Mouse (Mus musculus) liver, embryonic 14.5 days (tissue): ENCODE measurements around the gene Tgfbr3l. TPM values are rescaled to one million over a fixed set of nuclear protein-coding genes. Genes with fewer than 3 reads are reported as not detected.
A peak's percentile ranks its signal among the peaks of the same experiment; 100 is the strongest.

Experiments
- ATAC-seq: fragments of 200-750 bp; cut with Nextera tagmentation; 2 replicates; pipeline ENCODE4 v1.8.0; 2017; ENCODE audit warnings: moderate number of reproducible peaks, mild to moderate bottlenecking, moderate library complexity; ENCODE audit not compliant: insufficient read depth
- DNase-seq, 3 experiments: peaks; one replicate each; pipeline ENCODE4 v3.0.0-alpha.2; 2012 to 2013; ENCODE audit warnings: low read depth in 3 of 3, low spot score in 3 of 3
- H3K27ac ChIP-seq: fragments of 300-500 bp; sonication (generic); 2 replicates; pipeline ENCODE4 v1.5.1; 2014; ENCODE audit warnings: moderate library complexity, mild to moderate bottlenecking, control low read depth, inconsistent platforms
- H3K27me3 ChIP-seq: fragments of 300-500 bp; sonication (generic); 2 replicates; pipeline ENCODE4 v1.6.1; 2014; ENCODE audit warnings: mild to moderate bottlenecking, low read length, moderate library complexity; ENCODE audit not compliant: control insufficient read depth, insufficient read depth
- H3K36me3 ChIP-seq: fragments of 300-500 bp; sonication (generic); replicated peaks from 2 replicates; pipeline ENCODE4 v1.6.1; 2014; ENCODE audit warnings: low read depth; ENCODE audit not compliant: control insufficient read depth, insufficient read depth
- H3K4me1 ChIP-seq, 2 experiments: fragments of 200-500 bp in 1 of 2; fragments of 300-500 bp in 1 of 2; sonication (generic) in 1 of 2; replicated peaks; 2 replicates each; pipeline ENCODE4 v1.6.1; 2012 to 2014; ENCODE audit warnings: antibody characterized with exemption in 1 of 2, inconsistent platforms in 1 of 2, low read length in 1 of 2; ENCODE audit not compliant: control insufficient read depth in 2 of 2, insufficient read depth in 2 of 2
- H3K4me2 ChIP-seq: fragments of 300-500 bp; sonication (generic); 2 replicates; pipeline ENCODE4 v1.6.1; 2014; ENCODE audit warnings: low read depth, mild to moderate bottlenecking, control low read depth, moderate library complexity
- H3K4me3 ChIP-seq, 2 experiments: fragments of 200-500 bp in 1 of 2; fragments of 300-500 bp in 1 of 2; sonication (generic) in 1 of 2; 2 replicates each; pipeline ENCODE4 v1.5.1; 2012 to 2014; ENCODE audit warnings: low read depth in 2 of 2, low read length in 2 of 2, mild to moderate bottlenecking in 2 of 2, control low read depth in 1 of 2, inconsistent platforms in 1 of 2, moderate library complexity in 1 of 2; ENCODE audit not compliant: insufficient read depth in 1 of 2
- H3K9ac ChIP-seq: fragments of 300-500 bp; sonication (generic); replicated peaks from 2 replicates; pipeline ENCODE4 v1.6.1; 2014; ENCODE audit warnings: mild to moderate bottlenecking, control low read depth, moderate library complexity
- H3K9me3 ChIP-seq: fragments of 300-500 bp; sonication (generic); 2 replicates; pipeline ENCODE4 v1.6.1; 2016; ENCODE audit warnings: low read length, mixed read lengths; ENCODE audit not compliant: control insufficient read depth
- CTCF ChIP-seq: IDR thresholded peaks from 2 replicates; pipeline ENCODE4 v1.5.1; 2016; ENCODE audit warnings: antibody characterized with exemption, low read depth, control low read depth
- EP300 ChIP-seq: IDR thresholded peaks from 2 replicates; pipeline ENCODE4 v1.6.1; 2016; ENCODE audit warnings: antibody characterized with exemption, low read depth
- WGBS: fragments of 180-500 bp; shearing (Covaris S2); extraction: QIAGEN DNeasy Blood & Tissue Kit; methylation state at CpG from one replicate; pipeline ENCODE4 v1.1.7; 2014; ENCODE audit not compliant: insufficient replicate concordance; 5-methylcytosine and 5-hydroxymethylcytosine counted together
- polyA plus RNA-seq, 2 experiments: library from polyadenylated mRNA; depleted of rRNA in 1 of 2; stranded (reverse) in 1 of 2; unstranded in 1 of 2; fragments of >200 nt; fragmentation: Nextera tagmentation in 1 of 2; extraction: Ambion mirVana in 1 of 2; gene quantifications; 2 replicates each; pipeline versions ENCODE4 v1.2.1 to v1.2.3; 2012 to 2014

The Tgfbr3l gene
- polyA plus RNA-seq, 2 experiments = 0.30 to 5.2 TPM

DNA sequence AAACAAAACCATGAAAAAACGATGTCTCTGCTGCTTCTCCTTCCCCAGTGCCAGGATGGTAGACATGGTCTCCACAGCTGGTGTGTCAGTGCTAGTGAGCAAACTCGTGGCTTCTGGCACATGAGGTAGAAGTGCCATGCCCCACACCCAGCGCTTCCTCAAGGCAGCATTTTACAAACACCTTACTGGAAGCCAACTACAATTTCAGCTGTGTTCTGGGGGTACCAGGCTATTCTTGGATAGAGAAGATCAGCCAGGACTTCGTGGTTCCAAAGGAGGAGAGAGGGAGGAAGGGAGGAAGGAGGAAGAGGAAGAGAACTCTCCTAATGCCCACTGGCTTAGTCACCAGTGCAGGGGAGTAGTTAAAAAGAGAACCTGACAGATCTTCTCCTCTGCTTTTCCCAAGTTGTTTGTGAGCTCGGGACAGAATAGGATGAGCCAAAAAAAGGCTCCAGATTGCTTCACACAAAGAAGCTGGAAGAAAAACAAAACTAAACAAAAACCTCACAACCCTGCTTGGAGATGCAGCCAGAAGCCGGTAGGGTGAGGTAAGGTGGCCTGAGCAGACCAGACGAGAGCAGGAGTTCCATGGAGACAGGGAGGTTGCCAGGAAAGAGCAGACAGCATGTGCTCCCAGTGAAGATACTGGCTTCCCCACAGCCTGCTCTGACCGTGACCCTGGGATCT is 15.2 kb downstream of the Tgfbr3l start:
- Histone ChIP-seq H3K36me3 (peaks cover 49% of the 10 kb centered on the region), H3K4me3 (no peak overlapping the region), H3K4me2 (no peak overlapping the region), H3K9me3 (no peaks in the 10 kb centered on the region), H3K4me1 (peaks cover 3 to 4% of the 10 kb centered on the region in 2 experiments), H3K27me3 (no peaks in the 10 kb centered on the region), H3K9ac (no peak overlapping the region), H3K27ac (no peak overlapping the region)
- ATAC-seq (no peak), DNase-seq (no peak)
- WGBS = 65% methylated on average over 8 of the region's 8 CpGs
- TF ChIP-seq CTCF = no peak
- TF ChIP-seq EP300 = no peak

DNA sequence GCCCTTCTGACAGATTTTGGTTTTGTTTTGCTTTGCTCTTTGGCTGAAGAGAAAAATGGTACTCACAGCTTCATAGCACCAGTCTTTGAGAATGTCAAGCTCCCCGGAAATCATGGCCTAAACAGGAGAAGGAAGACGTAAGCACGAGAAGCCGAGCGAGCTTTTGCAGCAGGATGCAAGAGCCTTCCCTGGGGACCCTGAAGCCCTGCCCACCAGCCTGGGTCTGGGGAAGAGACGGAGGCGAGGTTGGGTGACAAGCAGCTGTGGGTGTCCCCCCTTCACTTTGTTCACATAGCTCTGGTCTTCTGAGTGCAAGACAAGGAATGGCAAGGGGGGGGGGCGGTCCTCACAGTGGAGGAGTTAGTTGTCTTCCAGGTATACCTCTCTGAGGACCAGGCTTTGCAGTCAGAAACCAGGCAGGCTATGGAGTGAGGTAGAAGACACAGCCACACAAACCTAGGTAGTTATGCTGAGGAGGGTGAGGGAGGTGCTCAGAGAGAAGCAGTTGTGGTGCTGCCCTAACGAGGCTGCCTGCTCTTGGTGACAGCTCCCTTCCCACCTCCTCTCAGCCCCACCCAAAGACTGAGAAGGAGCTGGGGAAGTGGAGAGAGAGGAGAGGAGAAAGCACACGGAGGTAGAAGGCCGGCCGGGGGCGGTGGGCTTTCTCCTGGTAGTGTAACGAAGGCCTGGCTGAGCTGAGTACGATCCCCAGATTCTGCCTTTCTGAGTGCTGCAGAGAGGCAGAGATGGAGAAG is 17.3 kb downstream of the Tgfbr3l start:
- no peaks in the 10 kb centered on the region for H3K9me3 ChIP-seq
- WGBS = 80% methylated on average over 15 of the region's 15 CpGs
- H3K9ac ChIP-seq = no peak overlapping the region
- no peaks in the 10 kb centered on the region for H3K27me3 ChIP-seq
- no peak overlapping the region for H3K4me3 ChIP-seq
- no peak for DNase-seq
- peaks cover 50% of the 10 kb centered on the region for H3K36me3 ChIP-seq
- H3K4me1 ChIP-seq = no peaks in the 10 kb centered on the region
- no peak for TF ChIP-seq CTCF
- no peak for TF ChIP-seq EP300
- ATAC-seq = no peak
- H3K4me2 ChIP-seq = no peak overlapping the region
- no peak overlapping the region for H3K27ac ChIP-seq

DNA sequence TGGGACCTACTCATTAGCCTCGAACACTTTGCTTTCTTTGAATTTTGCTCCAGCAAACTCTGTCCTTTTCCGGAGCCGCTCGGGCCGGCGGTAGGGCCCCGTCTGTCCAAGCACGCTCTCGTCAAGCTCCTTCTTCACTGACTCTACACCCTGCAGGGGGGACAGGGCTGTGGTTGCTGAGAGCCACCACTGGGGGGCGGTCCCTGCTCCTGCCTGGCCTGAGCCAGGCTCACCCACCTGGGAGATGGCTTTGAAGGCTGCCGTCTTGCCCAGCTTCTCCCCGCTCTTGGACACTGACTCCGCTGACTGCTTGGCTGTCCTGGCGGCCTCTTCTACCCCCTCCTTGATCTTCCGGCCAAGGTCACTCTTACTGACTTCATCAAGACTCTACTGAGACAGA is 19.6 kb downstream of the Tgfbr3l start:
- H3K9me3 ChIP-seq = no peaks in the 10 kb centered on the region
- no peak overlapping the region for H3K9ac ChIP-seq
- no peaks in the 10 kb centered on the region for H3K27me3 ChIP-seq
- ATAC-seq (peak; percentile 47; the same call in 1 of the 2 replicates), DNase-seq (no peak)
- no peaks in the 10 kb centered on the region for H3K4me1 ChIP-seq
- H3K4me3 ChIP-seq = no peak overlapping the region
- WGBS = 81% methylated on average over 15 of the region's 15 CpGs
- TF ChIP-seq EP300 (no peak), CTCF (peak; percentile 68)
- no peak overlapping the region for H3K27ac ChIP-seq
- H3K4me2 ChIP-seq = no peak overlapping the region
- peaks cover 49% of the 10 kb centered on the region for H3K36me3 ChIP-seq

DNA sequence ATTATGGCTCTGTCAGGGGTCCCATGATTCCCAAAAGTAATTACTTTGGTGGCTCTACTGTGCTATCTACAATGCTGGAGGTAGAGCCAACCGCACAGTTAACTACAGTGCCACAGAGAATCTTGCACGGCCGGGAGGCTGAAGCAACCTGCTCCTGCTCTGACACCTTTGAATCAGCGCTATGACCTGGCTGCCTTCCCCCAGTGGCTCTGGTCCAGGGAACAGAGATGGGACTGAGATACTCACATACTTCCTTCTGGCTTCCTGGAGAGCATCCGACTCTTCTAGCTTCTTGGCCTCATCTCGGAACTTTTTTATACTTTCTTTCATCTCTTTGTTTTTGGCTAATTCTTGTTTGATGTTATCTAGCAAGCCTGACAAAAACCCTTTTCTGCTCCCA is 21.6 kb downstream of the Tgfbr3l start:
- TF ChIP-seq CTCF (no peak), EP300 (no peak)
- peaks cover 3 to 7% of the 10 kb centered on the region in 2 experiments for H3K4me1 ChIP-seq
- WGBS = 86% methylated on average over 6 of the region's 6 CpGs
- no peak for ATAC-seq
- no peak overlapping the region for H3K9ac ChIP-seq
- no peaks in the 10 kb centered on the region for H3K27me3 ChIP-seq
- H3K36me3 ChIP-seq = peaks cover 52% of the 10 kb centered on the region
- H3K9me3 ChIP-seq = no peaks in the 10 kb centered on the region
- no peak overlapping the region for H3K4me3 ChIP-seq
- no peak overlapping the region for H3K4me2 ChIP-seq
- no peak for DNase-seq
- H3K27ac ChIP-seq = no peak overlapping the region
